8 mouse cellular contexts compared by ENCODE assay signal in the genomic region with DNA sequence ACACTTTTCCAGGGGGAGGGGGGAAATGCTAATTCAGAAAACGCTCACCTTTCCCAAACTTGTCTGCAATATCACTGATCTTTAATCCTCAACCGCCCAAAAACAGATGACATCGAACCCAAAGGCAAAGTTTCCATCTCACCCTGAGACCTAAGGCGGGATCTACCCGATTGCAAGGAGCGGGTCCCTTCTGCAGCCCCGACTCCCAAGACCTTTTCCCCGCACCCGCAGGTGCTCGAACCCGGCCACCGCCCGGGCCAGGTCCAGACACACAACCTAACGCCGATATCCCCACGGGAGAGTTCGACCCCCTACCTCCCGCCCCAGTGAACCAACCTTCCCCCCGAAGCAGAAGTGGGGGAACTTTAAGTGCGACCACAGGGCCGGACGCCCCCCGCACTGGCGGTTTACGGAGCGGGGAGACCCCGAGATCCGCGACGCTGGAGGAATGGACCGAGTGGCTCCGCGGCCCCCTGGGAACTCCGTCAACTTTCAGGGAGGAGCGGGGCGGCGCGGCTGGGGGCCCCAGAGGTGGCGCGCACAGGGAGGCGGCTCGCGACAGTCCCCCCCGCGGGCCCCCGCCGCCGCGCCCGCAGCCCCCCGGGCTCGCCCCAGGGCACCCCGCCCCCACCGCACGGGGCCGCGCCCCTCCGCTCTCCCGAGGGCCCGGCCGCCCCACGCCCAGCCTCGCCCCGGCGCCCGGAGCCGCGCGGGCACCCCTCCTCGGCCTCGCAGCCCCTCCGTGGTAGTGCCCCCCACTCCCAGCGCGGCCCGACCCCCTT. TPM values are rescaled to one million over a fixed set of nuclear protein-coding genes. Genes with fewer than 3 reads are reported as not detected.
DNase-seq lines count a peak whose midpoint lies in the region; ATAC-seq and TF ChIP-seq lines count a peak whose summit lies in the region.

No protein-coding gene starts in this region.

- H3K9me3 ChIP-seq in embryonic facial prominence, embryonic 12.5 days: no peaks in the 10 kb centered on the region
- H3K9me3 ChIP-seq in heart, postnatal 0 days (replicated peaks; ENCODE audit: control insufficient read depth, low read length): no peaks in the 10 kb centered on the region
- H3K9me3 ChIP-seq in midbrain, embryonic 15.5 days: no peaks in the 10 kb centered on the region

- H3K4me3 ChIP-seq in embryonic facial prominence, embryonic 12.5 days: peak overlapping the region; percentile 96
- H3K4me3 ChIP-seq in heart, postnatal 0 days (ENCODE audit: low read depth, low read length): peak overlapping the region; percentile 73
- H3K4me3 ChIP-seq in midbrain, embryonic 15.5 days: peak overlapping the region; percentile 78
- peak overlapping the region; percentile 100 for H3K4me3 ChIP-seq in thymus, adult 2 months (ENCODE audit: control insufficient read depth, insufficient read depth, low read length)

- no peaks in the 10 kb centered on the region for H3K36me3 ChIP-seq in embryonic facial prominence, embryonic 12.5 days
- H3K36me3 ChIP-seq in heart, postnatal 0 days (replicated peaks; ENCODE audit: control insufficient read depth, insufficient read depth, low read length): no peaks in the 10 kb centered on the region
- H3K36me3 ChIP-seq in midbrain, embryonic 15.5 days (replicated peaks): no peaks in the 10 kb centered on the region
- no peaks in the 10 kb centered on the region for H3K36me3 ChIP-seq in thymus, adult 2 months (ENCODE audit: control insufficient read depth, insufficient read depth, low read length)

- ATAC-seq in embryonic facial prominence, embryonic 12.5 days (ENCODE audit: insufficient number of reproducible peaks, insufficient read depth, low FRiP score, low TSS enrichment): peak; percentile 70
- ATAC-seq in heart, postnatal 0 days (ENCODE audit: insufficient read depth, low read depth): peak; percentile 17
- peak; percentile 50 for ATAC-seq in midbrain, embryonic 15.5 days (replicated peaks)

- peaks cover 10% of the 10 kb centered on the region; the same call in 1 of the 2 replicates for H3K4me1 ChIP-seq in embryonic facial prominence, embryonic 12.5 days
- peaks cover 39% of the 10 kb centered on the region for H3K4me1 ChIP-seq in heart, postnatal 0 days (ENCODE audit: control insufficient read depth, insufficient read depth)
- H3K4me1 ChIP-seq in midbrain, embryonic 15.5 days: peaks cover 15% of the 10 kb centered on the region
- H3K4me1 ChIP-seq in thymus, adult 2 months (replicated peaks; ENCODE audit: control insufficient read depth, insufficient read depth, low read length): peaks cover 18% of the 10 kb centered on the region

- DNase-seq in heart, adult 11 months: peak; percentile 96
- DNase-seq in heart, adult 8-10 months (ENCODE audit: low spot score): no peak
- DNase-seq in adipocyte (ENCODE audit: low spot score): peak; percentile 30
- no peak for DNase-seq in heart, postnatal 0 days (ENCODE audit: low spot score)
- DNase-seq in kidney, postnatal 4 days: peak; percentile 59 to 66
- peak; percentile 56 for DNase-seq in thymus, adult 2 months

- H3K4me2 ChIP-seq in embryonic facial prominence, embryonic 12.5 days (replicated peaks): peak overlapping the region; percentile 93
- peak overlapping the region; percentile 86 for H3K4me2 ChIP-seq in heart, postnatal 0 days (ENCODE audit: low read depth, low read length)
- peak overlapping the region; percentile 98 for H3K4me2 ChIP-seq in midbrain, embryonic 15.5 days

- under 1% methylated on average over 53 of the region's 75 CpGs for WGBS in embryonic facial prominence, embryonic 12.5 days
- WGBS in heart, postnatal 0 days: 2% methylated on average over 56 of the region's 75 CpGs
- WGBS in midbrain, embryonic 15.5 days: under 1% methylated on average over 64 of the region's 75 CpGs
- WGBS in thymus, adult 2 months: under 1% methylated on average over 70 of the region's 75 CpGs

- TF ChIP-seq CTCF in heart, postnatal 0 days (IDR thresholded peaks at IDR 0.05; ENCODE audit: low read depth): no peak
- no peak for TF ChIP-seq CTCF in thymus, adult 2 months (IDR thresholded peaks at IDR 0.05; ENCODE audit: borderline replicate concordance, control insufficient read depth, extremely low read depth, insufficient read depth, low read length, poor library complexity)

- no peak for TF ChIP-seq EP300 in heart, postnatal 0 days (IDR thresholded peaks at IDR 0.05; ENCODE audit: low read depth)

- no peaks in the 10 kb centered on the region for H3K27me3 ChIP-seq in embryonic facial prominence, embryonic 12.5 days
- H3K27me3 ChIP-seq in heart, postnatal 0 days (ENCODE audit: control insufficient read depth, insufficient read depth, low read length): no peaks in the 10 kb centered on the region
- H3K27me3 ChIP-seq in midbrain, embryonic 15.5 days (replicated peaks): no peaks in the 10 kb centered on the region
- no peaks in the 10 kb centered on the region for H3K27me3 ChIP-seq in thymus, adult 2 months (ENCODE audit: control insufficient read depth, insufficient read depth, low read length)

- no peak for TF ChIP-seq POLR2A in thymus, adult 2 months (IDR thresholded peaks at IDR 0.05; ENCODE audit: control insufficient read depth, extremely low read depth, insufficient read depth, low read length, poor library complexity)

- peak overlapping the region; percentile 98 for H3K9ac ChIP-seq in embryonic facial prominence, embryonic 12.5 days
- peak overlapping the region; percentile 100 for H3K9ac ChIP-seq in heart, postnatal 0 days (replicated peaks; ENCODE audit: low read depth, low read length)
- peak overlapping the region; percentile 99 for H3K9ac ChIP-seq in midbrain, embryonic 15.5 days

- peak overlapping the region; percentile 98 for H3K27ac ChIP-seq in embryonic facial prominence, embryonic 12.5 days
- peak overlapping the region; percentile 100 for H3K27ac ChIP-seq in heart, postnatal 0 days (ENCODE audit: low read depth)
- peak overlapping the region; percentile 100 for H3K27ac ChIP-seq in midbrain, embryonic 15.5 days
- H3K27ac ChIP-seq in thymus, adult 2 months (ENCODE audit: control insufficient read depth, insufficient read depth, low read length): peak overlapping the region; percentile 59

RNA-seq across cellular contexts. Expression of gene Mef2a, which starts 0.6 kb away (rescaled TPM):
- 100 to 1,000 TPM; 134 to 141 (median 140) TPM for total RNA-seq in heart, adult 8-10 months (2022)
- 32.1 and 32.6 TPM in 2 replicates for polyA plus RNA-seq in embryonic facial prominence, embryonic 12.5 days (2016; fragmentation: Nextera tagmentation; extraction: Ambion mirVana)
- total RNA-seq in heart, postnatal 0 days (2014; rRNA removed; ENCODE audit: low replicate concordance): 158 and 165 TPM in 2 replicates
- 96.9 and 112 TPM in 2 replicates for polyA plus RNA-seq in heart, postnatal 0 days (2015; fragmentation: Nextera tagmentation; extraction: Ambion mirVana)
- polyA plus RNA-seq in midbrain, embryonic 15.5 days (2015; fragmentation: Nextera tagmentation; extraction: Ambion mirVana): 36.3 and 41.0 TPM in 2 replicates
- polyA plus RNA-seq in thymus, adult 2 months (2012; rRNA removed): 66.6 and 75.3 TPM in 2 replicates

Comparison
In these comparisons a context has a peak if more than half of its experiments do, and no peak if none do; other contexts are left out.
1. DNase-seq: peak in heart, adult 11 months (single experiment), adipocyte (single experiment), kidney, postnatal 4 days (2 of 2) and thymus, adult 2 months (single experiment); none in heart, adult 8-10 months (single experiment) and heart, postnatal 0 days (single experiment).
2. ATAC-seq: peak in every context shown above with its lines; median percentile 70 in embryonic facial prominence, embryonic 12.5 days; 50 in midbrain, embryonic 15.5 days; 17 in heart, postnatal 0 days.
3. Peak in every context shown above with its lines, with median percentiles within 50 percentile points of each other: H3K27ac ChIP-seq, H3K4me2 ChIP-seq, H3K4me3 ChIP-seq and H3K9ac ChIP-seq.